Mouse (Mus musculus): ENCODE results near the gene Dclre1a.

DNA sequence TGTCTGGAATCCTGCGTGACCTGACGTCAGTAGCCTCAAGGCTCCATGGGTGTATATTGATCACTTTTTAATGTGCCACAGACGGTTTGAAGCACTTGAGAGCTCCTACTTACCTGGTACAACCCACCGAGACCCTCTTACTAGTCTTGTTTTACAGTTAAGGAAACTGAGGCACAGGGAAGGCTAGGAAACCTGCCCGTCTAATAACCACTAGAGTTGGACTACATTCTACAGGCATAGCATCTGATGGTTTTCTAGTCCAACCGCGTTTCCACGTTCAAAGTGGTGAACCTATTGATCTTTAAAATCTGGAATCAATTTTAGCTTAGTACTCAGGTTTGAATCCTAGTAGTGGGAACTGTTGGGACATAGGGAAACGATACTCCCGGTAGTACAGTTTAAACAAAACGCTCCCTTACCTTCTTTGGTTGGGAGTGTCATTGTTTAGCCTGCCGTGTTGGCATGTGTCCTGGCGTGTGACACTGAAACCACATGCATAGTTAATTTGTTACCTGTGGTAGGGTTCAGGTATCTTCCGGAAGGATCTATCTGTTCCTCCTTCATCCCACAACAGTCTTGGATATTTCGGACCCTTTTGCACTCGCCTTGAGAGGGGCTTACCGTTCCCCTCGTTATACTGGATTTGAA, 1.1 kb upstream of the Dclre1a start:
- TF ChIP-seq POLR2A (IDR thresholded peaks at IDR 0.05; ENCODE audit: borderline replicate concordance, insufficient read depth, low read length), result no peak
- no peak for TF ChIP-seq CTCF (IDR thresholded peaks at IDR 0.05; ENCODE audit: borderline replicate concordance, insufficient read depth, low read depth, low read length)

Measured in cerebellum, adult 2 months (tissue).